Mouse (Mus musculus): ENCODE measurements around the gene Prr5l. TPM values are rescaled to one million over a fixed set of nuclear protein-coding genes. Genes with fewer than 3 reads are reported as not detected.

Prr5l gene
- polyA plus RNA-seq, 1 experiment from 2014 or later: 12.4 TPM

- Histone ChIP-seq H3K27ac (no peak overlapping the region), H3K9ac (no peak overlapping the region), H3K27me3 (no peaks in the 10 kb centered on the region), H3K4me3 (no peak overlapping the region), H3K9me3 (replicated peaks) (no peaks in the 10 kb centered on the region), H3K4me1 (peaks cover 20% of the 10 kb centered on the region), H3K4me2 (replicated peaks) (no peak overlapping the region), H3K36me3 (no peaks in the 10 kb centered on the region)
- 81% methylated on average over 4 of the region's 4 CpGs for WGBS
- no peak for ATAC-seq (ENCODE audit: low FRiP score)
These were observed 161.0 kb downstream of the Prr5l start for GRCm38 (mm10) chr2:101721835-101722234.

DNA sequence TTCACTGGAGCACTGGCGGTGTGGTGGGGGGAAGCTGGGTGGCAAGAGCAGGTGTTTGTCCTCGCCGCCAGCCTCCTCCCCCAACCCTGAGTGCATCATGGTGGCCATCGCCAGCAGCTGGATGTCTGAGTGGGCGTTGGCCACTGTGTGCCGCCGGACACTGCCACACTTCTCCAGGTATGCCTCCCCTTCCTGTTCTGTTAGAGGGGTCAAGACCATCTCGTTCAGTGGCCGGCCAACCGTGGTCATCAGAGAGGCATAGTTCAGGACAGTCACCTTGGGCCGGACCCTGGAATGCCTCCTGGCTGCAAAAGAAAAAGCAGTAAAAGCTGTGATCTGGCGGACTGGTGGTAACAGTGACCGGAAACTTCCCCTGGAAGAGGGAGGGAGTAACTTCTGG, 165.7 kb downstream of the Prr5l start:
- no peak overlapping the region for H3K27ac ChIP-seq
- ATAC-seq (ENCODE audit: low FRiP score): 0 out of 2 replicates have a peak, but pooled peaks have one; percentile 19
- no peak overlapping the region for H3K4me3 ChIP-seq
- no peak overlapping the region for H3K4me2 ChIP-seq (replicated peaks)
- 94% methylated on average over 13 of the region's 13 CpGs for WGBS
- no peaks in the 10 kb centered on the region for H3K27me3 ChIP-seq
- H3K9me3 ChIP-seq (replicated peaks): no peaks in the 10 kb centered on the region
- no peak overlapping the region for H3K9ac ChIP-seq
- H3K36me3 ChIP-seq: no peaks in the 10 kb centered on the region
- H3K4me1 ChIP-seq: peaks cover 2% of the 10 kb centered on the region; the same call in 1 of the 2 replicates

DNA sequence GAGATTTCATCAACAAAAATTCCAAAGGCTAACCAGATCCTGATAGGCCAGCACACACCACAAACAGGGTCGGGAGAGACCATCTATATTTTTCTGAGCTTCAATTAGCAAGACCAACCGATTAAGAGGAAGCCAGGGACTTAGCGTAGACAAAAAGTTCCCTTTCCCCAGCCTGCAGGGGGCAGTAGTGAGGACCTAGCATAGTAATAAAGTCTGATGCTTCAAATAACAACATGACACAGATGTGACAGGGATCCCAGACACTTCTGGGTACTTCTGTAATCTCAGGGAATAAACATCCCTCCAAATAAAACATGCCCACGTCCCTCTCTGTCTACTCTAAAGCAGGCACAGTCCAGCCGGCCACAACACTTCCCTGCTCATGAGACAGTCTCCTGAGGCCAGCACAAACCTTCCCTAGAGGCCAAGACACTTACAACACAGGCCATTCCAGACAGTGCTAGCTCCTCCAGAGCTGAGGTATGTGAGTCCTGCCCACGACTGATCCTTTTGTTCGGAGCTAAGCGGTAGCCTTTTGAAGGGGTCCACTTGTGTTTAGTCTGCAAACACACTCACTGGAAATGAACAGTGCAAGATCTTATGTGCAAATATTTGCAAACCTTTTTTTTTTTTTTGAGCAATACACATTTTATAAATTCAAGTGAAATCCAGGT, 167.0 kb downstream of the Prr5l start:
- Histone ChIP-seq H3K4me1 (no peaks in the 10 kb centered on the region), H3K9ac (no peak overlapping the region), H3K27me3 (no peaks in the 10 kb centered on the region), H3K9me3 (replicated peaks) (no peaks in the 10 kb centered on the region), H3K4me3 (no peak overlapping the region), H3K36me3 (no peaks in the 10 kb centered on the region), H3K27ac (no peak overlapping the region), H3K4me2 (replicated peaks) (no peak overlapping the region)
- no peak for ATAC-seq (ENCODE audit: low FRiP score)
- WGBS: 80% methylated on average over 8 of the region's 8 CpGs

DNA sequence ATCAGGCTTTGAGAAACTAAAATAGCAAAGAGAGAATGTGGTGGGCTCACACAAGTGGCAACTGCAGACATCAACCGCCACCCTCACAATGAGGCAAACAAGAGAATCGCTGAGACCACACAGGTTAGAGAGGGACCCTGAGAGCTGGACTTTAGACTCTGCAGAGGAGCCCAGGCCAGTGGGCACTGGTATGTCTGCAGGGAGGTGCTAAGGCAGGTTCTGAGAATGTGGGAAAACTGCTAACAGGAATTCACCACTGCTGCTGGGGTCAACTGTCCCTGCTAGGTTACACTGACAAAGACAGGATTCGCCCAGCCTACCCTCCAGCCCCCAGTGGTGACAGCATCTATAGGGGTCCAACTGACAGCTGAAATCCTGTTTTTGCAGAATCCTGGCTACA, 171.2 kb downstream of the Prr5l start:
- Histone ChIP-seq H3K9me3 (replicated peaks) (no peaks in the 10 kb centered on the region), H3K4me1 (no peaks in the 10 kb centered on the region), H3K4me3 (no peak overlapping the region), H3K27ac (no peak overlapping the region), H3K27me3 (no peaks in the 10 kb centered on the region), H3K36me3 (no peaks in the 10 kb centered on the region), H3K9ac (no peak overlapping the region), H3K4me2 (replicated peaks) (no peak overlapping the region)
- ATAC-seq (ENCODE audit: low FRiP score): no peak
- 73% methylated on average over 3 of the region's 3 CpGs for WGBS

DNA sequence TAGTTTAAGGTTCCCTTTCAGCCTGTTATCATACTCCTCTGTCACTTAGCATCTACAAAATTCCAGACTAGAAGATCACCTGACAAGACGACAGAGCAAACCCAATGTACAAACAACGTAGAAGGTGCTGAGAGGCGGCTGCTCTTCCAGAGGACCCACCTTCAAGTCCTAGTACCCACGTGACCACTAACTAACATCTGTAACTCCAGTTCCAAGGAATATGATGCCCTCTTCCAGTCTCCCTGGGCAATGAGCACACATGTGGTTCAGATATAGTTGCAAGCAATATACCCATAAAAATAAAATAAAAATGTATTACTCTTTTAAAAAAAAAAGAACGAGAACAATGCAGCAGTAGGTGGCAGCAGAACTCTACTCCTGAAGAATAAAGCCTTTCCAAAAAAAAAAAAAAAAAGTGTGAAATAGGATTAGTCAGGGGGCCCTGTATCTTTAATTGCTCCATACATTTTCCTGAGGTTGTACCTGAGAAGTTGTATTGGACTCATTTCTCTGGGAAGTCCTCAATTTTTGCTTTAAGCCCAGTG, 176.8 kb downstream of the Prr5l start:
- Histone ChIP-seq H3K4me1 (no peaks in the 10 kb centered on the region), H3K9ac (no peak overlapping the region), H3K4me2 (replicated peaks) (no peak overlapping the region), H3K27me3 (no peaks in the 10 kb centered on the region), H3K36me3 (no peaks in the 10 kb centered on the region), H3K9me3 (replicated peaks) (no peaks in the 10 kb centered on the region), H3K27ac (no peak overlapping the region), H3K4me3 (no peak overlapping the region)
- ATAC-seq (ENCODE audit: low FRiP score): no peak
- 50% methylated on average over 5 of the region's 5 CpGs for WGBS

GRCm38 (mm10) chr2:101699284-101699683, 183.5 kb downstream of the Prr5l start:
- Histone ChIP-seq H3K9ac (no peak overlapping the region), H3K9me3 (replicated peaks) (no peaks in the 10 kb centered on the region), H3K4me3 (no peak overlapping the region), H3K4me2 (replicated peaks) (no peak overlapping the region), H3K4me1 (no peaks in the 10 kb centered on the region), H3K27ac (no peak overlapping the region), H3K27me3 (no peaks in the 10 kb centered on the region), H3K36me3 (peaks cover 45% of the 10 kb centered on the region)
- ATAC-seq (ENCODE audit: low FRiP score): no peak
- 92% methylated on average over 4 of the region's 4 CpGs for WGBS

- no peaks in the 10 kb centered on the region for H3K4me1 ChIP-seq
- ATAC-seq (ENCODE audit: low FRiP score): no peak
- no peaks in the 10 kb centered on the region for H3K27me3 ChIP-seq
- H3K36me3 ChIP-seq: peaks cover 60% of the 10 kb centered on the region
- H3K4me2 ChIP-seq (replicated peaks): no peak overlapping the region
- 89% methylated on average over 7 of the region's 7 CpGs for WGBS
- no peak overlapping the region for H3K27ac ChIP-seq
- no peaks in the 10 kb centered on the region for H3K9me3 ChIP-seq (replicated peaks)
- H3K9ac ChIP-seq: no peak overlapping the region
- no peak overlapping the region for H3K4me3 ChIP-seq
These were observed 187.2 kb downstream of the Prr5l start for GRCm38 (mm10) chr2:101695584-101695983.

DNA sequence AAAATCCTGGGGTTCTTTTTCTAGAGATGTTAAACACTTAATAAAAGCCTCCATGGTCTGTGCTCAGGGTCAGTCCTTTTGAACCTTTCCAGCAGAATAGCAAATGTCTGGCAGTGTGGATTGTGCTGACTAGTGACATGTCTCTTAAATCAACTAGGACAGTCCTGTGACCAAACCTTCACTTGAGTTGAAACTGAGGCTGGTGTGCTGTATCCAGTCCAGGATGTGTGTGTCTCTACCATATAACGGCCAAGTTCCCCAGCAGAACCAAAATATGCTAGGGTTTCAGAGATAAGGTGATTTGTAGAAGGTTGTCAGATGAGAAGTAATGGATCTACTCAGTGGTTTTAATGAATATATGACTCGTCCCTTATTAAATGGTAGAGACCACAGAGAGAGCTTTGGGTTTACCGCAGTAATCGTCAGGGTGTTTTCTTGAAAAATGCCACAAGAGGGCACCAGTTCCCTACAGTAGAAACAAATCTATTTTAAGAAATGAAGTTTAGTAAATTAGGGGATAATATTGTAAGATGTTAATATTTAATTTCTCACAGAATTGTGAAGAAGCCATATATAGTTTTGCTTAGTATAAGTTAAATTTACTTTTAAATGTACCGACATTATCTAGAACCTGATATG, 189.1 kb downstream of the Prr5l start:
- Histone ChIP-seq H3K27me3 (no peaks in the 10 kb centered on the region), H3K4me2 (replicated peaks) (no peak overlapping the region), H3K36me3 (peaks cover 57% of the 10 kb centered on the region), H3K9ac (no peak overlapping the region), H3K9me3 (replicated peaks) (no peaks in the 10 kb centered on the region), H3K4me1 (no peaks in the 10 kb centered on the region), H3K4me3 (no peak overlapping the region), H3K27ac (no peak overlapping the region)
- no peak for ATAC-seq (ENCODE audit: low FRiP score)
- WGBS: 68% methylated on average over 5 of the region's 5 CpGs

GRCm38 (mm10) chr2:101693043-101693442, 189.8 kb downstream of the Prr5l start:
- H3K4me2 ChIP-seq (replicated peaks): no peak overlapping the region
- H3K9ac ChIP-seq: no peak overlapping the region
- H3K9me3 ChIP-seq (replicated peaks): no peaks in the 10 kb centered on the region
- H3K27me3 ChIP-seq: no peaks in the 10 kb centered on the region
- WGBS: 78% methylated on average over 4 of the region's 4 CpGs
- no peak overlapping the region for H3K27ac ChIP-seq
- peaks cover 59% of the 10 kb centered on the region for H3K36me3 ChIP-seq
- H3K4me3 ChIP-seq: no peak overlapping the region
- ATAC-seq (ENCODE audit: low FRiP score): no peak
- H3K4me1 ChIP-seq: no peaks in the 10 kb centered on the region

GRCm38 (mm10) chr2:101690252-101690827, 192.5 kb downstream of the Prr5l start:
- WGBS: 94% methylated on average over 9 of the region's 9 CpGs
- no peak for ATAC-seq (ENCODE audit: low FRiP score)
- Histone ChIP-seq H3K9me3 (replicated peaks) (no peaks in the 10 kb centered on the region), H3K9ac (no peak overlapping the region), H3K27ac (no peak overlapping the region), H3K4me2 (replicated peaks) (no peak overlapping the region), H3K36me3 (peaks cover 56% of the 10 kb centered on the region), H3K4me3 (no peak overlapping the region), H3K27me3 (no peaks in the 10 kb centered on the region), H3K4me1 (no peaks in the 10 kb centered on the region)

- no peak overlapping the region for H3K4me2 ChIP-seq (replicated peaks)
- ATAC-seq (ENCODE audit: low FRiP score): no peak
- no peaks in the 10 kb centered on the region for H3K27me3 ChIP-seq
- H3K9me3 ChIP-seq (replicated peaks): no peaks in the 10 kb centered on the region
- H3K27ac ChIP-seq: no peak overlapping the region
- no peak overlapping the region for H3K9ac ChIP-seq
- H3K4me1 ChIP-seq: no peaks in the 10 kb centered on the region
- 95% methylated on average over 5 of the region's 5 CpGs for WGBS
- H3K36me3 ChIP-seq: peaks cover 66% of the 10 kb centered on the region
- H3K4me3 ChIP-seq: no peak overlapping the region
These were observed 194.8 kb downstream of the Prr5l start for GRCm38 (mm10) chr2:101688011-101688410.

GRCm38 (mm10) chr2:101684421-101684820, 198.4 kb downstream of the Prr5l start:
- no peak overlapping the region for H3K4me2 ChIP-seq (replicated peaks)
- no peak overlapping the region for H3K9ac ChIP-seq
- 93% methylated on average over 12 of the region's 12 CpGs for WGBS
- H3K36me3 ChIP-seq: peaks cover 50% of the 10 kb centered on the region
- no peaks in the 10 kb centered on the region for H3K9me3 ChIP-seq (replicated peaks)
- ATAC-seq (ENCODE audit: low FRiP score): no peak
- no peak overlapping the region for H3K4me3 ChIP-seq
- no peak overlapping the region for H3K27ac ChIP-seq
- peaks cover under 1% of the 10 kb centered on the region for H3K4me1 ChIP-seq
- H3K27me3 ChIP-seq: no peaks in the 10 kb centered on the region
